Mouse (Mus musculus) liver, adult 2 months (tissue): Measurements from ENCODE around the gene Cxcr6. TPM values are rescaled to one million over a fixed set of nuclear protein-coding genes. Genes with fewer than 3 reads are reported as not detected.

Experiments
- DNase-seq: peaks from one replicate; pipeline ENCODE4 v3.0.0-alpha.2; 2011; ENCODE audit warnings: low read depth, low spot score; ENCODE audit errors: extremely low read depth
- H3K27ac ChIP-seq: fragments of 200-500 bp; replicated peaks from 2 replicates; pipeline ENCODE4 v1.5.1; 2012; ENCODE audit warnings: low read depth, mild to moderate bottlenecking, control low read depth, inconsistent platforms, low read length; ENCODE audit not compliant: insufficient read depth
- H3K27me3 ChIP-seq: fragments of 200-500 bp; 2 replicates; pipeline ENCODE4 v1.6.1; 2012; ENCODE audit warnings: mild to moderate bottlenecking, moderate library complexity, low read length, inconsistent platforms; ENCODE audit not compliant: control insufficient read depth, insufficient read depth
- H3K36me3 ChIP-seq: fragments of 200-500 bp; 2 replicates; pipeline ENCODE4 v1.6.1; 2012; ENCODE audit warnings: low read length, inconsistent platforms; ENCODE audit not compliant: control insufficient read depth, insufficient read depth
- H3K4me1 ChIP-seq: fragments of 200-500 bp; 2 replicates; pipeline ENCODE4 v1.6.1; 2011; ENCODE audit warnings: low read length; ENCODE audit not compliant: control insufficient read depth, insufficient read depth
- H3K4me3 ChIP-seq: fragments of 200-500 bp; 2 replicates; pipeline ENCODE4 v1.5.1; 2011; ENCODE audit warnings: low read depth, mild to moderate bottlenecking, control low read depth, low read length, moderate library complexity; ENCODE audit not compliant: insufficient read depth
- H3K79me2 ChIP-seq: fragments of 200-500 bp; 2 replicates; pipeline ENCODE4 v1.6.1; 2012; ENCODE audit warnings: inconsistent platforms, mild to moderate bottlenecking, low read length, moderate library complexity; ENCODE audit not compliant: control insufficient read depth, insufficient read depth
- H3K9ac ChIP-seq: fragments of 200-500 bp; 2 replicates; pipeline ENCODE4 v1.6.1; 2012; ENCODE audit warnings: low read depth, mild to moderate bottlenecking, control low read depth, inconsistent platforms, low read length
- CTCF ChIP-seq: fragments of 200-500 bp; IDR thresholded peaks from 2 replicates; pipeline ENCODE4 v1.5.1; 2011; ENCODE audit warnings: low read depth, low read length, control low read depth
- POLR2A ChIP-seq: fragments of 200-500 bp; IDR thresholded peaks from 2 replicates; pipeline ENCODE4 v1.6.1; 2011; ENCODE audit warnings: low read length, control low read depth; ENCODE audit not compliant: insufficient read depth; ENCODE audit errors: extremely low read depth
- WGBS: fragments of 180-500 bp; shearing (Covaris S2); methylation state at CpG from one replicate; pipeline ENCODE4 v1.1.7; 2018; 5-methylcytosine and 5-hydroxymethylcytosine counted together
- polyA plus RNA-seq: library from polyadenylated mRNA; depleted of rRNA; stranded (reverse); fragments of >200 nt; gene quantifications from 2 replicates; pipeline ENCODE4 v1.2.3, GENCODE M21; 2012
- total RNA-seq: library from RNA; depleted of rRNA; stranded (reverse); fragments of >200 nt; gene quantifications from 2 replicates; pipeline ENCODE4 v1.2.3, GENCODE M21; 2014

The Cxcr6 gene
- total and polyA plus RNA-seq, 2 experiments = 0.70 to 1.0 TPM

DNA sequence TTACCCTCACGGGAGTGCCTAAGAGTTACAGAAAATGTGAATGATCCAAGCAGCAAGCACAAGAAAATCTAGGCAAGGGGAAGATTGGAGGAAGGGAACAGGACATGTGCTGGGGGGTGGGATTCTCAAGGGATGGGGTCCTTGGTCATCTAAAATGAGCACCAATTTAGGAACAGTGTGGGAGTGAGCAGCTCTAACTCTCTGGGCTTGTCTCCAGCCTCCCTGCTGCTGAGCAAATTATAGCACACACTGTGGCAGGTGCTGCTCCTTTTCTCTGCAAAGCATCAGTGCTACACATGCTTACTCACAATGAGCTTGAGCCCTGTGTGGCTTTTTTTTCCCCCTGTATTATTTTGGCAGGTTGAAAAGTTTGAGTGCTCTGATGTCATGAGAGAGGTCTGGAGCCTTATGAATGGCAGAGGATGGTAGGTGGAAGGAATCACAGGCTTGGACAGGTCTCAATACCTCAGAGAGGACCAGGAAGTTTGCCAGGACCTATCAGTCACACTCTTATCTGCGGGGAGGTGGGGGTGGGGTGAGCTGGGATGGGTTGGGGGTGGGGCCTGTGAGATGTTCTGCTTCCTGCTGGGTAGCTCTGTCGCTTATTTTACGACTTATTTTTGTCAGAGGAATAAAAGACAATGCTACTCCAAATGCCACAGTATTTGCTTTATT is 17.3 kb upstream of the Cxcr6 start:
- whole genome bisulfite sequencing = 69% methylated on average over 4 of the region's 4 CpGs

DNA sequence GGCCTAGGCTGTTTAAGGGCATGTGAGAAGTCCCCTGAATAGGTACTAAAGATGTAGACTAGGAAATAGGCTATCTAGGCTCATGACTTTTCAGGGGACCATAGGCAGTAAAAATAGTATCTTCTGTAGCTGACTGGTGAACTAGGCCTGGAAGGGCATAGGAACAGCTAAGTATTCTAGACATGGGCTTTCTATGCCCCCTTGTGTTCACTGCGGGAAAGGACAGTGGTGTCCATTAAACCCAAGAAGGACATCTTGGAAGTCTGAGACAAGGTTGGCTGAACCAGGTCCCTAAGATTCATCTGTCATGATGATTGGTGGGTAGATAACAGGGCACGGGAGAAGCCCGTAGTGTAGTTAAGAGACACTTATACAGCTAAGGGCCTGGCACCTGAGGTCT is 10.1 kb upstream of the Cxcr6 start:
- no peaks in the 10 kb centered on the region for H3K27me3 ChIP-seq
- no peak for TF ChIP-seq POLR2A
- no peak for TF ChIP-seq CTCF
- H3K4me1 ChIP-seq = no peaks in the 10 kb centered on the region
- no peak overlapping the region for H3K4me3 ChIP-seq
- WGBS = 87% methylated on average over 3 of the region's 3 CpGs
- H3K36me3 ChIP-seq = peaks cover 77% of the 10 kb centered on the region
- no peak overlapping the region for H3K27ac ChIP-seq
- DNase-seq = no peak
- no peaks in the 10 kb centered on the region for H3K79me2 ChIP-seq
- no peak overlapping the region for H3K9ac ChIP-seq

More for the DNA sequence above, 17.3 kb upstream of the Cxcr6 start:
- TF ChIP-seq CTCF = no peak
- TF ChIP-seq POLR2A = no peak
- DNase-seq = no peak
- H3K9ac ChIP-seq = no peak overlapping the region
- H3K27ac ChIP-seq = no peak overlapping the region
- H3K27me3 ChIP-seq = no peaks in the 10 kb centered on the region
- no peaks in the 10 kb centered on the region for H3K79me2 ChIP-seq
- peaks cover 50% of the 10 kb centered on the region for H3K36me3 ChIP-seq
- no peaks in the 10 kb centered on the region for H3K4me1 ChIP-seq
- no peak overlapping the region for H3K4me3 ChIP-seq

DNA sequence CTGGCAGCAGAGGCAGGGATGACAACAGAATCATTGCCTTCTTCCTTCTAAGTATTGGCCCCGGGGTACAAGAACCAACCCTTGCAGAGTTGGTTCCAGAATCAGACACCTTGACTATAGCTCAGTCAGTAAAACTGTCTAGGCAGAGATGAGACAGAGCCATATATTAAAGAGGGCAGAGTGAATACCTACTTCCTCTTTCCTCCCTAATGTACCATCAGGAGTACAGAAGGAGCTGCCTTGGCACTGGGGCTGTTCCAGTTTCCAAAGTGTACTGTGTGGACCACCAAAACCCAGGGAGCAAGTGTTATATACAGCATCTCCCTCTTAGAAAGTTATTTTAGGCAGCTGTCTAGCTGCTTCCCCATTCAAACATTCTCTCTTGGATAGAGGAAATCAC is 4.7 kb upstream of the Cxcr6 start:
- TF ChIP-seq CTCF (no peak), POLR2A (no peak)
- Histone ChIP-seq H3K4me1 (peaks cover 1% of the 10 kb centered on the region; the same call in 1 of the 2 replicates), H3K4me3 (no peak overlapping the region), H3K9ac (no peak overlapping the region), H3K27ac (no peak overlapping the region), H3K27me3 (no peaks in the 10 kb centered on the region), H3K79me2 (no peaks in the 10 kb centered on the region), H3K36me3 (peaks cover 53% of the 10 kb centered on the region)
- DNase-seq = no peak
- WGBS = 100% methylated on average over 1 of the region's 1 CpGs

DNA sequence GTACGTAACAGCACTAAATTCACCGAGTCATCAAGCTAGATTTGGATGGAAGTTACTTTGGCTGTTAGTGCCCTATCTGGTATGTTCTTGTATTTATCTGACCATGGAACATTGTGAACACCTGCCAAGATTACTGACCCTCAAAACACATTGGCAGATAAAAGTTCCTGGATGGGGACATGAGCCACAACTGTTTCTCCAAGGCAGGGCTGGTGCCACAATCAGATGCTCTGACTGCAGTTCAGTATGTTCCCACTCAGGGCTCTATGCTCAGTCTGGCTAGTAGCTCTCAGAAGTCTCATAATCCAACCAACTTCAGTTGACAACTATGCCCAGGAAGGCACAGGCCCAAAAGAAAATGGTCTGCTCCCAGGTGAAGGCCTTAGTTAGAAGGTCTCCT is 3.9 kb upstream of the Cxcr6 start:
- peaks cover 45% of the 10 kb centered on the region for H3K36me3 ChIP-seq
- no peaks in the 10 kb centered on the region for H3K27me3 ChIP-seq
- no peak overlapping the region for H3K9ac ChIP-seq
- whole genome bisulfite sequencing = 88% methylated on average over 2 of the region's 2 CpGs
- peaks cover 1% of the 10 kb centered on the region; the same call in 1 of the 2 replicates for H3K4me1 ChIP-seq
- H3K79me2 ChIP-seq = no peaks in the 10 kb centered on the region
- TF ChIP-seq POLR2A = no peak
- TF ChIP-seq CTCF = no peak
- no peak overlapping the region for H3K4me3 ChIP-seq
- H3K27ac ChIP-seq = no peak overlapping the region
- no peak for DNase-seq

DNA sequence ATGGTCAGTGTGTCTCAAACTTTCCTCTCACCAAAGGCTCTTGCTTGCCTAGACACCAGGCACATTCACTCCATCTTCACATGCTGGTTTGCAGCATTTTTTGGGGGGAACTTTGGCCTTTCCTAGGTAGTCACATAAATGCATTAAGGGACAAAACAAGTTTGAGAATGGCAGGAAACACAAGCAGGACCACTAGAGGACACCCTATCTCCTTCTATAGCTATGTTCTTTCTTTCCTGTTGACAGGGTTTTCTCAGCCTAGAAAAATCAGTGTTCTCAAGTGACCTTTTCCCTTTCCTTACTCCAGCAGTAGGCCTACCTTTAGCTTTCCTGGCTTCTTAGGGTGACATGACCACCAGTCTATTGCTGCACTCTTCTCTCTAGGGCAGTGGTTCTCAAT is 3.4 kb upstream of the Cxcr6 start:
- Histone ChIP-seq H3K79me2 (no peaks in the 10 kb centered on the region), H3K36me3 (peaks cover 43% of the 10 kb centered on the region), H3K4me3 (no peak overlapping the region), H3K27me3 (no peaks in the 10 kb centered on the region), H3K9ac (no peak overlapping the region), H3K27ac (no peak overlapping the region), H3K4me1 (peaks cover 1% of the 10 kb centered on the region; the same call in 1 of the 2 replicates)
- TF ChIP-seq POLR2A (no peak), CTCF (peak; percentile 25; the same call in 1 of the 2 replicates)
- no peak for DNase-seq

DNA sequence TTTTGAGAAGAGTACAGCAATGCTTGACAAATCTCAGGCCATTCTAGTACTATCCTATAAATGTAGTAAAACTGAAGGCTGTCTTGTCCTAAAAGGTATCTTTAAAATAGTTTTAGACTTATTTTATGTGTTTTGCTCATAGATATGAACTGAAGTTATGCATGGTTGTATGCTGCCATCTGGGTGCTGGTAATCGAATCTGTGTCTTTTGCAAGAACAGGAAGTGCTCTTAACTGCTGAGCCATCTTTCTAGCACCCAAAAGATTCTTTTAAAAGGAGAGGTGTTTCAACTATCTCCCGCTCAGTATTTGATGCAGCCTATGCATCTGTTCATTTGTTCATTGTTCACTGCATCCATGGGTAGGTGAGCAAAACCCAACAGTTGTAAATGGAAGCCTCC is 1.0 kb upstream of the Cxcr6 start:
- WGBS = 88% methylated on average over 2 of the region's 2 CpGs
- H3K36me3 ChIP-seq = peaks cover 39% of the 10 kb centered on the region
- H3K9ac ChIP-seq = no peak overlapping the region
- no peak for DNase-seq
- H3K79me2 ChIP-seq = no peaks in the 10 kb centered on the region
- H3K4me3 ChIP-seq = no peak overlapping the region
- H3K27me3 ChIP-seq = no peaks in the 10 kb centered on the region
- H3K27ac ChIP-seq = no peak overlapping the region
- H3K4me1 ChIP-seq = peaks cover 1% of the 10 kb centered on the region; the same call in 1 of the 2 replicates
- no peak for TF ChIP-seq POLR2A
- TF ChIP-seq CTCF = no peak
